ENCODE assay signal across 16 mouse cellular contexts in genomic region chr16:73030999-73031398, GRCm38 (mm10).
"Had no signal": no experiment of that assay in that cellular context is flagged by ENCODE, and none has a peak within 500 bp of the region (broad histone marks: within the 10 kb centered on the region; RNA-seq: fewer than 3 reads in every experiment).

No protein-coding gene starts in this region.

- H3K4me2 ChIP-seq: neural tube, embryonic 12.5 days; neural tube, embryonic 13.5 days; neural tube, embryonic 15.5 days; stomach, embryonic 15.5 days had no signal

- H3K9ac ChIP-seq: neural tube, embryonic 12.5 days; neural tube, embryonic 13.5 days; neural tube, embryonic 15.5 days; stomach, embryonic 15.5 days had no signal

- H3K4me3 ChIP-seq: neural tube, embryonic 12.5 days; neural tube, embryonic 13.5 days; neural tube, embryonic 15.5 days; stomach, embryonic 15.5 days had no signal

- H3K27ac ChIP-seq: neural tube, embryonic 12.5 days; neural tube, embryonic 13.5 days; neural tube, embryonic 15.5 days; stomach, embryonic 15.5 days had no signal

- H3K36me3 ChIP-seq: neural tube, embryonic 15.5 days; stomach, embryonic 15.5 days had no signal

- H3K27me3 ChIP-seq: neural tube, embryonic 12.5 days; neural tube, embryonic 13.5 days; neural tube, embryonic 15.5 days; stomach, embryonic 15.5 days had no signal

- H3K9me3 ChIP-seq: neural tube, embryonic 12.5 days; neural tube, embryonic 13.5 days; neural tube, embryonic 15.5 days; stomach, embryonic 15.5 days had no signal

- DNase-seq: retina, postnatal 1 day; right cerebral cortex, adult 18-20 months; right cerebral cortex, postnatal 14 days; right cerebral cortex, postnatal 25 days; right cerebral cortex, postnatal 4 days; spleen, adult 18-20 months; thymus, adult 18-20 months; thymus, adult 2 months; thymus, postnatal 14 days; thymus, postnatal 25 days; thymus, postnatal 36 days; thymus, postnatal 4 days had no signal

- H3K4me1 ChIP-seq: stomach, embryonic 15.5 days had no signal
